Mouse (Mus musculus): ENCODE measurements at regions not wholly inside any gene's neighbourhood (a gene's known extent, or its start where the extent isn't known, plus 50 kb on each side); places are given as distances from the start of the nearest gene placed in this dataset.

GRCm38 (mm10) chr16:61850310-61850709 lies 936.3 kb downstream of the Nsun3 start:
- WGBS: 94% methylated on average over 2 of the region's 2 CpGs
- Histone ChIP-seq H3K27me3 (ENCODE audit: control insufficient read depth, insufficient read depth, low read length) (no peaks in the 10 kb centered on the region), H3K36me3 (ENCODE audit: control insufficient read depth, insufficient read depth, low read length) (no peaks in the 10 kb centered on the region), H3K27ac (ENCODE audit: low read depth, low read length) (no peak overlapping the region), H3K4me1 (replicated peaks; ENCODE audit: control insufficient read depth, insufficient read depth, low read length) (no peaks in the 10 kb centered on the region), H3K4me2 (ENCODE audit: low read depth, low read length, severe bottlenecking) (no peak overlapping the region), H3K9me3 (ENCODE audit: control insufficient read depth, low read length) (no peaks in the 10 kb centered on the region), H3K9ac (ENCODE audit: low read length) (no peak overlapping the region), H3K4me3 (ENCODE audit: low read depth, low read length) (no peak overlapping the region)
- 0 out of 2 replicates have a peak, but pooled peaks have one; percentile 18 for ATAC-seq (replicated peaks; ENCODE audit: low FRiP score)
- DNase-seq (ENCODE audit: low spot score): no peak
